Mouse (Mus musculus) hindbrain, postnatal 0 days (tissue): ENCODE data around the gene Cyp11a1. TPM values are rescaled to one million over a fixed set of nuclear protein-coding genes. Genes with fewer than 3 reads are reported as not detected.

Experiments
- ATAC-seq: fragments of 200-750 bp; cut with Nextera tagmentation; 2 replicates; pipeline ENCODE4 v1.8.0; 2017; ENCODE audit warnings: mild to moderate bottlenecking, moderate TSS enrichment, moderate library complexity
- DNase-seq: peaks from one replicate; pipeline ENCODE4 v3.0.0-alpha.2; 2015; ENCODE audit warnings: low spot score
- H3K27ac ChIP-seq: fragments of 300-500 bp; sonication (generic); 2 replicates; pipeline ENCODE4 v1.5.1; 2014; ENCODE audit warnings: mild to moderate bottlenecking
- H3K27me3 ChIP-seq: fragments of 300-500 bp; sonication (generic); 2 replicates; pipeline ENCODE4 v1.6.1; 2014; ENCODE audit warnings: low read length, mixed read lengths; ENCODE audit not compliant: insufficient read depth
- H3K36me3 ChIP-seq: fragments of 300-500 bp; sonication (generic); 2 replicates; pipeline ENCODE4 v1.6.1; 2014; ENCODE audit warnings: low read length, mixed read lengths; ENCODE audit not compliant: insufficient read depth
- H3K4me1 ChIP-seq: fragments of 300-500 bp; sonication (generic); 2 replicates; pipeline ENCODE4 v1.6.1; 2014; ENCODE audit warnings: antibody characterized with exemption, low read length, mixed read lengths; ENCODE audit not compliant: insufficient read depth
- H3K4me2 ChIP-seq: fragments of 300-500 bp; sonication (generic); 2 replicates; pipeline ENCODE4 v1.6.1; 2014; ENCODE audit warnings: low read depth, mild to moderate bottlenecking, low read length, moderate library complexity, mixed read lengths
- H3K4me3 ChIP-seq: fragments of 300-500 bp; sonication (generic); 2 replicates; pipeline ENCODE4 v1.5.1; 2014; ENCODE audit warnings: low read length
- H3K9ac ChIP-seq: fragments of 300-500 bp; sonication (generic); replicated peaks from 2 replicates; pipeline ENCODE4 v1.6.1; 2014; ENCODE audit warnings: mild to moderate bottlenecking, low read length, moderate library complexity, mixed read lengths
- H3K9me3 ChIP-seq: fragments of 300-500 bp; sonication (generic); 2 replicates; pipeline ENCODE4 v1.6.1; 2016; ENCODE audit warnings: low read length, mixed read lengths
- CTCF ChIP-seq: IDR thresholded peaks from 2 replicates; pipeline ENCODE4 v1.5.1; 2016; ENCODE audit warnings: antibody characterized with exemption, control low read depth, low read depth
- WGBS: fragments of 180-500 bp; shearing (Covaris S2); extraction: QIAGEN DNeasy Blood & Tissue Kit; methylation state at CpG from one replicate; pipeline ENCODE4 v1.1.7; 2014; 5-methylcytosine and 5-hydroxymethylcytosine counted together
- polyA plus RNA-seq: library from polyadenylated mRNA; unstranded; fragments of >200 nt; fragmentation: Nextera tagmentation; extraction: Ambion mirVana; gene quantifications from 2 replicates; pipeline ENCODE4 v1.2.1, GENCODE M21; 2015
- total RNA-seq: library from RNA; depleted of rRNA; stranded (reverse); fragments of >200 nt; gene quantifications from 2 replicates; pipeline ENCODE4 v1.2.3, GENCODE M21; 2014; rRNA removed

Gene Cyp11a1
- total RNA-seq (4.1 and 4.3 TPM in 2 replicates), polyA plus RNA-seq (1.2 and 1.8 TPM in 2 replicates)

- Histone ChIP-seq H3K27me3 (no peaks in the 10 kb centered on the region), H3K4me2 (no peak within 1 kb of the TSS), H3K4me1 (peaks cover 9% of the 10 kb centered on the region; the same call in 1 of the 2 replicates), H3K9me3 (no peaks in the 10 kb centered on the region), H3K9ac (no peak within 1 kb of the TSS), H3K4me3 (no peak within 1 kb of the TSS), H3K36me3 (no peaks in the 10 kb centered on the region), H3K27ac (no peak within 1 kb of the TSS)
- DNase-seq (no peak), ATAC-seq (no peak)
- no peak for TF ChIP-seq CTCF
- 83% methylated on average over 16 of the region's 16 CpGs for WGBS
Measured at GRCm38 (mm10) chr9:58005753-58006461, at the start of gene Cyp11a1. Cyp11a1 (plus strand) TSS chr9:58006411.

- whole genome bisulfite sequencing: 88% methylated on average over 5 of the region's 5 CpGs
- no peak overlapping the region for H3K4me2 ChIP-seq
- no peak for ATAC-seq
- no peak for DNase-seq
- H3K9ac ChIP-seq: no peak overlapping the region
- H3K4me1 ChIP-seq: peaks cover 7% of the 10 kb centered on the region; the same call in 1 of the 2 replicates
- H3K27ac ChIP-seq: no peak overlapping the region
- H3K36me3 ChIP-seq: peaks cover 42% of the 10 kb centered on the region
- no peak for TF ChIP-seq CTCF
- no peaks in the 10 kb centered on the region for H3K27me3 ChIP-seq
- no peaks in the 10 kb centered on the region for H3K9me3 ChIP-seq
- no peak overlapping the region for H3K4me3 ChIP-seq
Measured at GRCm38 (mm10) chr9:57956838-57957236, 49.4 kb upstream of the Cyp11a1 start.

- DNase-seq: no peak
- Histone ChIP-seq H3K27ac (no peak overlapping the region), H3K27me3 (no peaks in the 10 kb centered on the region), H3K4me3 (no peak overlapping the region), H3K4me2 (no peak overlapping the region), H3K36me3 (peaks cover 42% of the 10 kb centered on the region), H3K4me1 (no peaks in the 10 kb centered on the region), H3K9ac (no peak overlapping the region), H3K9me3 (no peaks in the 10 kb centered on the region)
- no peak for TF ChIP-seq CTCF
- WGBS: 76% methylated on average over 1 of the region's 1 CpGs
- no peak for ATAC-seq
Measured at GRCm38 (mm10) chr9:57958615-57959014, 47.6 kb upstream of the Cyp11a1 start.

GRCm38 (mm10) chr9:57959399-57959798 is 46.8 kb upstream of the Cyp11a1 start:
- WGBS: 74% methylated on average over 10 of the region's 10 CpGs
- Histone ChIP-seq H3K9ac (no peak overlapping the region), H3K36me3 (peaks cover 42% of the 10 kb centered on the region), H3K4me2 (no peak overlapping the region), H3K4me1 (no peaks in the 10 kb centered on the region), H3K27ac (no peak overlapping the region), H3K9me3 (no peaks in the 10 kb centered on the region), H3K4me3 (no peak overlapping the region), H3K27me3 (no peaks in the 10 kb centered on the region)
- no peak for TF ChIP-seq CTCF
- DNase-seq: no peak
- ATAC-seq: no peak

GRCm38 (mm10) chr9:57959886-57960866 is 46.0 kb upstream of the Cyp11a1 start:
- no peak for TF ChIP-seq CTCF
- Histone ChIP-seq H3K4me1 (no peaks in the 10 kb centered on the region), H3K27me3 (no peaks in the 10 kb centered on the region), H3K4me2 (no peak overlapping the region), H3K36me3 (peaks cover 42% of the 10 kb centered on the region), H3K9ac (no peak overlapping the region), H3K27ac (no peak overlapping the region), H3K4me3 (no peak overlapping the region), H3K9me3 (no peaks in the 10 kb centered on the region)
- no peak for ATAC-seq
- 89% methylated on average over 17 of the region's 17 CpGs for WGBS
- DNase-seq: no peak

- 92% methylated on average over 15 of the region's 15 CpGs for WGBS
- peak overlapping the region; percentile 11; the same call in 1 of the 2 replicates for H3K27ac ChIP-seq
Measured at GRCm38 (mm10) chr9:57961226-57961625, 45.0 kb upstream of the Cyp11a1 start.

More at GRCm38 (mm10) chr9:57961226-57961625, 45.0 kb upstream of the Cyp11a1 start:
- Histone ChIP-seq H3K4me1 (no peaks in the 10 kb centered on the region), H3K36me3 (peaks cover 33% of the 10 kb centered on the region), H3K9ac (no peak overlapping the region), H3K27me3 (no peaks in the 10 kb centered on the region), H3K9me3 (no peaks in the 10 kb centered on the region), H3K4me2 (no peak overlapping the region), H3K4me3 (no peak overlapping the region)
- DNase-seq: no peak
- no peak for TF ChIP-seq CTCF
- ATAC-seq: no peak
